In genomic region chr12:105432807-105433206, GRCm38 (mm10) we compare ENCODE assay signal across 18 mouse cellular contexts. TPM values are rescaled to one million over a fixed set of nuclear protein-coding genes. Genes with fewer than 3 reads are reported as not detected.
"Had no signal": no experiment of that assay in that cellular context is flagged by ENCODE, and none has a peak within 500 bp of the region (broad histone marks: within the 10 kb centered on the region; RNA-seq: fewer than 3 reads in every experiment).

No protein-coding gene starts in this region.

- DNase-seq: kidney, adult 9 months; kidney, postnatal 10 days; layer of hippocampus, postnatal 36 days; liver, embryonic 13.5 days; right cerebral cortex, adult 18-20 months; right cerebral cortex, postnatal 14 days; right cerebral cortex, postnatal 4 days; thymus, adult 2 months; thymus, postnatal 14 days; thymus, postnatal 4 days had no signal

- ATAC-seq: intestine, postnatal 0 days; midbrain, embryonic 15.5 days had no signal

- H3K4me1 ChIP-seq: liver, embryonic 13.5 days; midbrain, embryonic 12.5 days; midbrain, embryonic 15.5 days; neural tube, embryonic 12.5 days; neural tube, embryonic 15.5 days had no signal

- H3K4me3 ChIP-seq: left cerebral cortex, adult 2 months; liver, embryonic 13.5 days; midbrain, embryonic 12.5 days; midbrain, embryonic 15.5 days; neural tube, embryonic 12.5 days; neural tube, embryonic 15.5 days had no signal

- H3K27ac ChIP-seq: left cerebral cortex, adult 2 months; liver, embryonic 13.5 days; macrophage; midbrain, embryonic 12.5 days; midbrain, embryonic 15.5 days; neural tube, embryonic 12.5 days; neural tube, embryonic 15.5 days; stomach, postnatal 0 days had no signal

- H3K27me3 ChIP-seq: liver, embryonic 13.5 days; midbrain, embryonic 12.5 days; midbrain, embryonic 15.5 days; neural tube, embryonic 12.5 days; neural tube, embryonic 15.5 days had no signal

- H3K9ac ChIP-seq: liver, embryonic 13.5 days; midbrain, embryonic 12.5 days; midbrain, embryonic 15.5 days; neural tube, embryonic 12.5 days; neural tube, embryonic 15.5 days had no signal

- H3K9me3 ChIP-seq: liver, embryonic 13.5 days; midbrain, embryonic 12.5 days; midbrain, embryonic 15.5 days; neural tube, embryonic 12.5 days; neural tube, embryonic 15.5 days had no signal

- H3K36me3 ChIP-seq: liver, embryonic 13.5 days; midbrain, embryonic 12.5 days; midbrain, embryonic 15.5 days; neural tube, embryonic 12.5 days; neural tube, embryonic 15.5 days had no signal

- H3K4me2 ChIP-seq: liver, embryonic 13.5 days; midbrain, embryonic 12.5 days; midbrain, embryonic 15.5 days; neural tube, embryonic 12.5 days; neural tube, embryonic 15.5 days had no signal

RNA-seq across cellular contexts. Expression of gene D430019H16Rik, which starts 20.8 kb away (rescaled TPM):
- polyA plus RNA-seq: macrophage had no signal
